In genomic region chr5:120131600-120131999, GRCm38 (mm10) we compare ENCODE assay signal across 8 mouse cellular contexts. TPM values are rescaled to one million over a fixed set of nuclear protein-coding genes. Genes with fewer than 3 reads are reported as not detected.
DNase-seq lines count a peak whose midpoint lies in the region; ATAC-seq lines count a peak whose summit lies in the region.

No protein-coding gene starts in this region.

- ATAC-seq in cerebellum, adult (ENCODE audit: insufficient number of reproducible peaks, low FRiP score, low TSS enrichment) = no peak
- ATAC-seq in midbrain, embryonic 11.5 days (ENCODE audit: low FRiP score) = no peak
- no peak for ATAC-seq in midbrain, embryonic 16.5 days
- no peak for ATAC-seq in megakaryocyte-erythroid progenitor cell, adult 5-6 weeks (replicated peaks; ENCODE audit: low FRiP score, low TSS enrichment, poor library complexity, severe bottlenecking)

- H3K4me3 ChIP-seq in midbrain, embryonic 11.5 days (ENCODE audit: low read depth, low read length) = no peak overlapping the region
- no peak overlapping the region for H3K4me3 ChIP-seq in midbrain, embryonic 16.5 days (ENCODE audit: low read depth, low read length)

- no peak overlapping the region for H3K27ac ChIP-seq in midbrain, embryonic 11.5 days (ENCODE audit: low read depth, low read length)
- H3K27ac ChIP-seq in midbrain, embryonic 16.5 days (ENCODE audit: low read length) = no peak overlapping the region

- peaks cover 5% of the 10 kb centered on the region for H3K4me1 ChIP-seq in midbrain, embryonic 11.5 days (ENCODE audit: control insufficient read depth, insufficient read depth, low read length)
- H3K4me1 ChIP-seq in midbrain, embryonic 16.5 days (ENCODE audit: control insufficient read depth, insufficient read depth, low read length) = peaks cover 8% of the 10 kb centered on the region

- no peak overlapping the region for H3K4me2 ChIP-seq in midbrain, embryonic 11.5 days
- H3K4me2 ChIP-seq in midbrain, embryonic 16.5 days (ENCODE audit: low read length) = no peak overlapping the region

- H3K9me3 ChIP-seq in midbrain, embryonic 11.5 days (ENCODE audit: control insufficient read depth, low read length) = no peaks in the 10 kb centered on the region
- no peaks in the 10 kb centered on the region for H3K9me3 ChIP-seq in midbrain, embryonic 16.5 days (replicated peaks; ENCODE audit: control insufficient read depth, low read length, poor library complexity, severe bottlenecking)

- WGBS in midbrain, embryonic 11.5 days = 62% methylated on average over 5 of the region's 5 CpGs
- 60% methylated on average over 5 of the region's 5 CpGs for WGBS in midbrain, embryonic 16.5 days

- H3K27me3 ChIP-seq in midbrain, embryonic 11.5 days (ENCODE audit: control insufficient read depth, insufficient read depth, low read length) = no peaks in the 10 kb centered on the region
- no peaks in the 10 kb centered on the region for H3K27me3 ChIP-seq in midbrain, embryonic 16.5 days (ENCODE audit: control insufficient read depth, insufficient read depth, low read depth, low read length)

- H3K36me3 ChIP-seq in midbrain, embryonic 11.5 days (ENCODE audit: control insufficient read depth, insufficient read depth, low read length) = peaks cover 3% of the 10 kb centered on the region
- peaks cover 4% of the 10 kb centered on the region; the same call in 1 of the 2 replicates for H3K36me3 ChIP-seq in midbrain, embryonic 16.5 days (ENCODE audit: control insufficient read depth, insufficient read depth, low read length)

- no peak overlapping the region for H3K9ac ChIP-seq in midbrain, embryonic 11.5 days (ENCODE audit: low read length)
- H3K9ac ChIP-seq in midbrain, embryonic 16.5 days (ENCODE audit: low read depth, low read length) = no peak overlapping the region

- peak; percentile 40 to 63 for DNase-seq in cerebellum, postnatal 25 days
- peak; percentile 93 for DNase-seq in midbrain, embryonic 11.5 days (ENCODE audit: low spot score, missing footprints)
- peak; percentile 74 for DNase-seq in embryo, embryonic 10.5 days (ENCODE audit: low spot score)
- DNase-seq in lung, postnatal 25 days (ENCODE audit: low spot score) = peak; percentile 15
- DNase-seq in layer of hippocampus, postnatal 14 days (ENCODE audit: low spot score in 2 of 2) = no peak

RNA-seq across cellular contexts. Expression of gene Rbm19, which starts 15.3 kb away (rescaled TPM):
- polyA plus RNA-seq in midbrain, embryonic 11.5 days (2014; fragmentation: Nextera tagmentation; extraction: Ambion mirVana) = 23.0 and 24.5 TPM in 2 replicates
- 18.7 and 19.3 TPM in 2 replicates for polyA plus RNA-seq in midbrain, embryonic 16.5 days (2015; fragmentation: Nextera tagmentation; extraction: Ambion mirVana)
- 21.3 and 57.4 TPM in 2 replicates for total RNA-seq in megakaryocyte-erythroid progenitor cell, adult 5-6 weeks (2014; fragmentation: Nextera tagmentation)
- 24.7 and 33.2 TPM in 2 replicates for total RNA-seq in megakaryocyte-erythroid progenitor cell, adult 5-6 weeks (2017)
- total RNA-seq in layer of hippocampus, postnatal 14 days (2021) = 10 to 100 TPM; 20.3 to 23.9 TPM

Comparison
In these comparisons a context has a peak if more than half of its experiments do, and no peak if none do; other contexts are left out.
1. DNase-seq: peak in cerebellum, postnatal 25 days (2 of 2), midbrain, embryonic 11.5 days (single experiment), embryo, embryonic 10.5 days (single experiment) and lung, postnatal 25 days (single experiment); none in layer of hippocampus, postnatal 14 days (0 of 2).